Mouse (Mus musculus) limb, embryonic 12.5 days (tissue): ENCODE measurements at regions not wholly inside any gene's neighbourhood (a gene's known extent, or its start where the extent isn't known, plus 50 kb on each side); places are given as distances from the start of the nearest gene placed in this dataset.

Experiments used
- ATAC-seq: fragments of 200-750 bp; cut with Nextera tagmentation; 2 replicates; pipeline ENCODE4 v1.8.0; 2017; ENCODE audit warnings: low read depth, moderate TSS enrichment; ENCODE audit not compliant: insufficient number of reproducible peaks, insufficient read depth, low FRiP score, low TSS enrichment
- H3K27ac ChIP-seq: fragments of 300-500 bp; sonication (generic); 2 replicates; pipeline ENCODE4 v1.5.1; 2016; ENCODE audit warnings: mild to moderate bottlenecking, moderate library complexity
- H3K27me3 ChIP-seq: fragments of 300-500 bp; sonication (generic); 2 replicates; pipeline ENCODE4 v1.6.1; 2016; ENCODE audit warnings: mild to moderate bottlenecking, moderate library complexity
- H3K36me3 ChIP-seq: fragments of 300-500 bp; sonication (generic); 2 replicates; pipeline ENCODE4 v1.6.1; 2016; ENCODE audit warnings: mild to moderate bottlenecking, moderate library complexity
- H3K4me1 ChIP-seq: fragments of 300-500 bp; sonication (generic); replicated peaks from 2 replicates; pipeline ENCODE4 v1.6.1; 2016
- H3K4me2 ChIP-seq: fragments of 300-500 bp; sonication (generic); 2 replicates; pipeline ENCODE4 v1.6.1; 2016; ENCODE audit warnings: mild to moderate bottlenecking, moderate library complexity
- H3K4me3 ChIP-seq: fragments of 300-500 bp; sonication (generic); replicated peaks from 2 replicates; pipeline ENCODE4 v1.5.1; 2016; ENCODE audit warnings: mild to moderate bottlenecking
- H3K9ac ChIP-seq: fragments of 300-500 bp; sonication (generic); replicated peaks from 2 replicates; pipeline ENCODE4 v1.6.1; 2016; ENCODE audit warnings: mild to moderate bottlenecking, moderate library complexity
- H3K9me3 ChIP-seq: fragments of 300-500 bp; sonication (generic); 2 replicates; pipeline ENCODE4 v1.6.1; 2016; ENCODE audit warnings: mild to moderate bottlenecking, moderate library complexity
- WGBS: fragments of 180-500 bp; shearing (Covaris S2); methylation state at CpG from one replicate; pipeline ENCODE4 v1.1.7; 2016; 5-methylcytosine and 5-hydroxymethylcytosine counted together

- ATAC-seq = no peak
- no peak overlapping the region for H3K27ac ChIP-seq
- no peaks in the 10 kb centered on the region for H3K36me3 ChIP-seq
- H3K9ac ChIP-seq = no peak overlapping the region
- H3K4me2 ChIP-seq = no peak overlapping the region
- WGBS = 93% methylated on average over 4 of the region's 4 CpGs
- no peaks in the 10 kb centered on the region for H3K4me1 ChIP-seq
- H3K4me3 ChIP-seq = no peak overlapping the region
- H3K9me3 ChIP-seq = no peaks in the 10 kb centered on the region
- H3K27me3 ChIP-seq = no peaks in the 10 kb centered on the region
Observed at GRCm38 (mm10) chr3:147838816-147839215, 986.6 kb downstream of the Ttll7 start.

GRCm38 (mm10) chr3:147835716-147836115 is 983.5 kb downstream of the Ttll7 start:
- 75% methylated on average over 2 of the region's 2 CpGs for WGBS

GRCm38 (mm10) chr3:147825337-147825736 is 973.2 kb downstream of the Ttll7 start:
- Histone ChIP-seq H3K9me3 (no peaks in the 10 kb centered on the region), H3K4me1 (no peaks in the 10 kb centered on the region), H3K27ac (no peak overlapping the region), H3K4me2 (no peak overlapping the region), H3K4me3 (no peak overlapping the region), H3K36me3 (no peaks in the 10 kb centered on the region), H3K27me3 (no peaks in the 10 kb centered on the region), H3K9ac (no peak overlapping the region)
- WGBS = 80% methylated on average over 1 of the region's 1 CpGs
- ATAC-seq = no peak

More at GRCm38 (mm10) chr3:147835716-147836115, 983.5 kb downstream of the Ttll7 start:
- no peaks in the 10 kb centered on the region for H3K9me3 ChIP-seq
- no peaks in the 10 kb centered on the region for H3K27me3 ChIP-seq
- no peak overlapping the region for H3K27ac ChIP-seq
- H3K4me1 ChIP-seq = no peaks in the 10 kb centered on the region
- H3K4me2 ChIP-seq = no peak overlapping the region
- ATAC-seq = no peak
- H3K9ac ChIP-seq = no peak overlapping the region
- no peaks in the 10 kb centered on the region for H3K36me3 ChIP-seq
- H3K4me3 ChIP-seq = no peak overlapping the region

GRCm38 (mm10) chr3:147824451-147824850 is 972.3 kb downstream of the Ttll7 start:
- H3K36me3 ChIP-seq = no peaks in the 10 kb centered on the region
- no peak overlapping the region for H3K27ac ChIP-seq
- H3K4me3 ChIP-seq = no peak overlapping the region
- no peak overlapping the region for H3K9ac ChIP-seq
- no peaks in the 10 kb centered on the region for H3K9me3 ChIP-seq
- no peaks in the 10 kb centered on the region for H3K4me1 ChIP-seq
- no peaks in the 10 kb centered on the region for H3K27me3 ChIP-seq
- H3K4me2 ChIP-seq = no peak overlapping the region
- no peak for ATAC-seq

GRCm38 (mm10) chr3:147814080-147814650 is 962.0 kb downstream of the Ttll7 start:
- no peaks in the 10 kb centered on the region for H3K4me1 ChIP-seq
- H3K36me3 ChIP-seq = no peaks in the 10 kb centered on the region
- H3K4me2 ChIP-seq = no peak overlapping the region
- no peaks in the 10 kb centered on the region for H3K9me3 ChIP-seq
- no peak overlapping the region for H3K9ac ChIP-seq
- H3K27me3 ChIP-seq = no peaks in the 10 kb centered on the region
- no peak for ATAC-seq
- no peak overlapping the region for H3K27ac ChIP-seq
- H3K4me3 ChIP-seq = no peak overlapping the region

- H3K27ac ChIP-seq = no peak overlapping the region
- H3K9ac ChIP-seq = no peak overlapping the region
- H3K4me2 ChIP-seq = no peak overlapping the region
- no peak overlapping the region for H3K4me3 ChIP-seq
- no peaks in the 10 kb centered on the region for H3K36me3 ChIP-seq
- no peaks in the 10 kb centered on the region for H3K27me3 ChIP-seq
- no peaks in the 10 kb centered on the region for H3K9me3 ChIP-seq
- no peak for ATAC-seq
- no peaks in the 10 kb centered on the region for H3K4me1 ChIP-seq
- WGBS = 89% methylated on average over 4 of the region's 4 CpGs
Observed at GRCm38 (mm10) chr3:147802546-147802945, 950.4 kb downstream of the Ttll7 start.

- ATAC-seq = no peak
- Histone ChIP-seq H3K9ac (no peak overlapping the region), H3K9me3 (no peaks in the 10 kb centered on the region), H3K4me1 (peaks cover 3% of the 10 kb centered on the region; the same call in 1 of the 2 replicates), H3K27ac (no peak overlapping the region), H3K27me3 (no peaks in the 10 kb centered on the region), H3K4me3 (no peak overlapping the region), H3K36me3 (no peaks in the 10 kb centered on the region), H3K4me2 (no peak overlapping the region)
- 78% methylated on average over 8 of the region's 8 CpGs for WGBS
Observed at GRCm38 (mm10) chr3:147796524-147796923, 944.4 kb downstream of the Ttll7 start.

GRCm38 (mm10) chr3:147795116-147795515 is 942.9 kb downstream of the Ttll7 start:
- H3K36me3 ChIP-seq = no peaks in the 10 kb centered on the region
- H3K27me3 ChIP-seq = no peaks in the 10 kb centered on the region
- H3K4me2 ChIP-seq = no peak overlapping the region
- no peaks in the 10 kb centered on the region for H3K9me3 ChIP-seq
- H3K4me1 ChIP-seq = peaks cover 3% of the 10 kb centered on the region; the same call in 1 of the 2 replicates
- no peak overlapping the region for H3K27ac ChIP-seq
- H3K9ac ChIP-seq = no peak overlapping the region
- no peak overlapping the region for H3K4me3 ChIP-seq
- ATAC-seq = no peak

- Histone ChIP-seq H3K27ac (no peak overlapping the region), H3K4me3 (no peak overlapping the region), H3K27me3 (no peaks in the 10 kb centered on the region), H3K9ac (no peak overlapping the region), H3K4me1 (no peaks in the 10 kb centered on the region), H3K36me3 (no peaks in the 10 kb centered on the region), H3K4me2 (no peak overlapping the region), H3K9me3 (no peaks in the 10 kb centered on the region)
- no peak for ATAC-seq
- WGBS = 28% methylated on average over 2 of the region's 2 CpGs
Observed at GRCm38 (mm10) chr3:147786555-147786954, 934.4 kb downstream of the Ttll7 start.

GRCm38 (mm10) chr3:147750842-147751191 is 898.6 kb downstream of the Ttll7 start:
- H3K4me2 ChIP-seq = no peak overlapping the region
- H3K4me1 ChIP-seq = no peaks in the 10 kb centered on the region
- ATAC-seq = no peak
- 77% methylated on average over 1 of the region's 1 CpGs for WGBS
- no peaks in the 10 kb centered on the region for H3K27me3 ChIP-seq
- H3K9me3 ChIP-seq = no peaks in the 10 kb centered on the region
- no peaks in the 10 kb centered on the region for H3K36me3 ChIP-seq
- H3K27ac ChIP-seq = no peak overlapping the region
- no peak overlapping the region for H3K4me3 ChIP-seq
- no peak overlapping the region for H3K9ac ChIP-seq

GRCm38 (mm10) chr3:147749939-147750841 is 898.0 kb downstream of the Ttll7 start:
- H3K9ac ChIP-seq = no peak overlapping the region
- no peak overlapping the region for H3K27ac ChIP-seq
- WGBS = 78% methylated on average over 12 of the region's 12 CpGs

GRCm38 (mm10) chr3:147749442-147749841 is 897.3 kb downstream of the Ttll7 start:
- 89% methylated on average over 5 of the region's 5 CpGs for WGBS
- Histone ChIP-seq H3K4me2 (no peak overlapping the region), H3K4me3 (no peak overlapping the region), H3K9ac (no peak overlapping the region), H3K36me3 (no peaks in the 10 kb centered on the region), H3K9me3 (no peaks in the 10 kb centered on the region), H3K27ac (no peak overlapping the region), H3K4me1 (no peaks in the 10 kb centered on the region), H3K27me3 (no peaks in the 10 kb centered on the region)
- ATAC-seq = no peak

More at GRCm38 (mm10) chr3:147749939-147750841, 898.0 kb downstream of the Ttll7 start:
- Histone ChIP-seq H3K4me1 (no peaks in the 10 kb centered on the region), H3K9me3 (no peaks in the 10 kb centered on the region), H3K4me2 (no peak overlapping the region), H3K27me3 (no peaks in the 10 kb centered on the region), H3K4me3 (no peak overlapping the region), H3K36me3 (no peaks in the 10 kb centered on the region)
- ATAC-seq = no peak
